Mouse (Mus musculus) thymus, postnatal 14 days (tissue): ENCODE results near the gene Dgkh.
"Not testable (repeated sequence)": the region's sequence is repeated elsewhere in the genome, so short reads cannot be mapped to it uniquely, and the experiment has no call there.

Source experiments
- DNase-seq: peaks from one replicate; pipeline ENCODE4 v3.0.0; 2021

Gene Dgkh

GRCm38 (mm10) chr14:78732617-78733312 lies at the start of gene Dgkh:
Gene Dgkh (minus strand): TSS chr14:78732776.
- peak; percentile 81 for DNase-seq

- no peak for DNase-seq
These were observed 44.6 kb upstream of the Dgkh start for GRCm38 (mm10) chr14:78777215-78777614.

- DNase-seq, result no peak
These were observed 44.1 kb upstream of the Dgkh start for GRCm38 (mm10) chr14:78776659-78777058.

GRCm38 (mm10) chr14:78775699-78776098 lies 43.1 kb upstream of the Dgkh start:
- no peak for DNase-seq

- DNase-seq, result no peak
These were observed 42.6 kb upstream of the Dgkh start for GRCm38 (mm10) chr14:78775226-78775625.

GRCm38 (mm10) chr14:78770457-78770856 lies 37.9 kb upstream of the Dgkh start:
- DNase-seq, result no peak

GRCm38 (mm10) chr14:78761064-78761463 lies 28.5 kb upstream of the Dgkh start:
- DNase-seq, result no peak

- no peak for DNase-seq
These were observed 26.9 kb upstream of the Dgkh start for GRCm38 (mm10) chr14:78759491-78759890.

- no peak for DNase-seq
These were observed 22.7 kb upstream of the Dgkh start for GRCm38 (mm10) chr14:78755316-78755715.

GRCm38 (mm10) chr14:78748692-78749091 lies 16.1 kb upstream of the Dgkh start:
- no peak for DNase-seq

GRCm38 (mm10) chr14:78747969-78748651 lies 15.5 kb upstream of the Dgkh start:
- no peak for DNase-seq

- DNase-seq, result no peak
These were observed 14.9 kb upstream of the Dgkh start for GRCm38 (mm10) chr14:78747454-78747853.

- no peak for DNase-seq
These were observed 2.0 kb upstream of the Dgkh start for GRCm38 (mm10) chr14:78734605-78735004.

- not testable (repeated sequence) for DNase-seq
These were observed 1.6 kb upstream of the Dgkh start for GRCm38 (mm10) chr14:78734203-78734602.

GRCm38 (mm10) chr14:78733366-78734076 lies 945 bp upstream of the Dgkh start:
- no peak for DNase-seq

GRCm38 (mm10) chr14:78731852-78732616 lies 542 bp downstream of the Dgkh start:
- peak; percentile 26 for DNase-seq

- DNase-seq, result no peak
These were observed 1.3 kb downstream of the Dgkh start for GRCm38 (mm10) chr14:78731240-78731639.

- no peak for DNase-seq
These were observed 6.6 kb downstream of the Dgkh start for GRCm38 (mm10) chr14:78725976-78726375.

GRCm38 (mm10) chr14:78725307-78725956 lies 7.1 kb downstream of the Dgkh start:
- peak; percentile 27 for DNase-seq

GRCm38 (mm10) chr14:78724414-78725306 lies 7.9 kb downstream of the Dgkh start:
- DNase-seq, result peak; percentile 67

- DNase-seq, result not testable (repeated sequence)
These were observed 8.9 kb downstream of the Dgkh start for GRCm38 (mm10) chr14:78723655-78724054.
